19 mouse cellular contexts compared by ENCODE assay signal in the genomic region with DNA sequence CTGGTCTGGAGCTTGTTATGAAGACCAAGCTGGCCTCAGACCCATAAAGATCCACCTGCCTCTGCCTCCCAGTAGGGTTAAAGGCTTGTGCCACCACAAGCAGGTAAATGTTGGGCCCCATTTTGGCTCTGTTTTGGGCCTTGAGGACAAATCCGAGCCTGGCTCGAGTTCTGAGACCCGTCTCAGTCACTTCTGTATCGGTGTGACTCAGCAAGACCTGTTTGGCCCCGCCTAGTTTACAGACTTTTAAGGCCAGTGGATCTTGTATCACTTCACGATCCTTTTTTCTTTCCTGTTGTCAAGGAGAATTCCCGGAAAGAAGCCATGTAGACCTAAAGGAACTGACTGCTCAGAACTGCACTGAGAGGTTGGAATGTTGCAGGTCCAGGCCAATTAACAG. TPM values are rescaled to one million over a fixed set of nuclear protein-coding genes. Genes with fewer than 3 reads are reported as not detected.
DNase-seq lines count a peak whose midpoint lies in the region; ATAC-seq and TF ChIP-seq lines count a peak whose summit lies in the region.
"Had no signal": no experiment of that assay in that cellular context is flagged by ENCODE, and none has a peak within 500 bp of the region (broad histone marks: within the 10 kb centered on the region; RNA-seq: fewer than 3 reads in every experiment).

No protein-coding gene starts in this region.

- H3K4me3 ChIP-seq in midbrain, embryonic 10.5 days: 0 out of 2 replicates have a peak overlapping the region, but pooled peaks have one; percentile 14
- no peak overlapping the region for H3K4me3 ChIP-seq in midbrain, postnatal 0 days (ENCODE audit: low read depth, low read length)
- no peak overlapping the region for H3K4me3 ChIP-seq in forebrain, embryonic 13.5 days
- H3K4me3 ChIP-seq in midbrain, embryonic 11.5 days (ENCODE audit: low read depth, low read length): no peak overlapping the region
- no peak overlapping the region for H3K4me3 ChIP-seq in neural tube, embryonic 15.5 days (replicated peaks)
- H3K4me3 ChIP-seq in heart, adult 2 months: no peak overlapping the region
- H3K4me3 ChIP-seq: erythroblast, embryonic 14.5 days; heart, embryonic 15.5 days; kidney, embryonic 15.5 days; limb, embryonic 15.5 days had no signal

- H3K36me3 ChIP-seq in midbrain, embryonic 10.5 days: no peaks in the 10 kb centered on the region
- no peaks in the 10 kb centered on the region; the same call in 1 of the 2 replicates for H3K36me3 ChIP-seq in midbrain, postnatal 0 days (ENCODE audit: insufficient read depth, low read length)
- H3K36me3 ChIP-seq in forebrain, embryonic 13.5 days (ENCODE audit: poor library complexity, severe bottlenecking): no peaks in the 10 kb centered on the region
- no peaks in the 10 kb centered on the region for H3K36me3 ChIP-seq in midbrain, embryonic 11.5 days (ENCODE audit: control insufficient read depth, insufficient read depth, low read length)
- H3K36me3 ChIP-seq in neural tube, embryonic 15.5 days: no peaks in the 10 kb centered on the region
- H3K36me3 ChIP-seq in heart, adult 2 months (ENCODE audit: control insufficient read depth, insufficient read depth, low read length): no peaks in the 10 kb centered on the region
- H3K36me3 ChIP-seq: heart, embryonic 15.5 days; kidney, embryonic 15.5 days; limb, embryonic 15.5 days had no signal

- TF ChIP-seq POLR2A in heart, adult 2 months (IDR thresholded peaks at IDR 0.05; ENCODE audit: insufficient read depth, low read depth, low read length): no peak

- no peaks in the 10 kb centered on the region for H3K79me2 ChIP-seq in heart, adult 2 months (replicated peaks; ENCODE audit: control insufficient read depth, insufficient read depth, low read length)

- no peak overlapping the region for H3K4me2 ChIP-seq in midbrain, postnatal 0 days (ENCODE audit: low read depth, low read length, poor library complexity, severe bottlenecking)
- H3K4me2 ChIP-seq in forebrain, embryonic 13.5 days: no peak overlapping the region; the same call in 1 of the 2 replicates
- H3K4me2 ChIP-seq in midbrain, embryonic 11.5 days: no peak overlapping the region
- H3K4me2 ChIP-seq in neural tube, embryonic 15.5 days: no peak overlapping the region
- H3K4me2 ChIP-seq: heart, embryonic 15.5 days; limb, embryonic 15.5 days had no signal

- no peak for DNase-seq in midbrain, embryonic 10.5 days (ENCODE audit: low spot score)
- DNase-seq in midbrain, postnatal 0 days (ENCODE audit: low spot score): no peak
- DNase-seq in midbrain, embryonic 11.5 days (ENCODE audit: low spot score, missing footprints): peak; percentile 88
- no peak for DNase-seq in embryo, embryonic 10 days (ENCODE audit: low spot score)
- DNase-seq in heart, adult 2 months: no peak
- no peak for DNase-seq in spleen, postnatal 10 days (ENCODE audit: low spot score in 2 of 2)
- DNase-seq: adrenal gland, postnatal 36 days; cerebellum, adult 9-11 months; heart, adult 11 months; liver, postnatal 0 days; right cerebral cortex, adult 18-20 months; thymus, postnatal 36 days had no signal

- intact Hi-C loops in heart, adult 2 months (cut with DNase I): no loop called here

- no peaks in the 10 kb centered on the region for H3K9me3 ChIP-seq in midbrain, embryonic 10.5 days (replicated peaks)
- no peaks in the 10 kb centered on the region for H3K9me3 ChIP-seq in midbrain, postnatal 0 days (ENCODE audit: low read length)
- H3K9me3 ChIP-seq in forebrain, embryonic 13.5 days (replicated peaks): no peaks in the 10 kb centered on the region
- no peaks in the 10 kb centered on the region for H3K9me3 ChIP-seq in midbrain, embryonic 11.5 days (ENCODE audit: control insufficient read depth, low read length)
- H3K9me3 ChIP-seq in neural tube, embryonic 15.5 days (replicated peaks): no peaks in the 10 kb centered on the region
- H3K9me3 ChIP-seq: heart, embryonic 15.5 days; kidney, embryonic 15.5 days; limb, embryonic 15.5 days had no signal

- H3K9ac ChIP-seq in midbrain, postnatal 0 days (replicated peaks; ENCODE audit: low read length, poor library complexity, severe bottlenecking): no peak overlapping the region
- no peak overlapping the region for H3K9ac ChIP-seq in forebrain, embryonic 13.5 days
- no peak overlapping the region for H3K9ac ChIP-seq in midbrain, embryonic 11.5 days (ENCODE audit: low read length)
- H3K9ac ChIP-seq in neural tube, embryonic 15.5 days (replicated peaks): no peak overlapping the region
- no peak overlapping the region for H3K9ac ChIP-seq in heart, adult 2 months (ENCODE audit: low read depth, low read length)
- H3K9ac ChIP-seq: heart, embryonic 15.5 days; kidney, embryonic 15.5 days; limb, embryonic 15.5 days; liver, postnatal 0 days had no signal

- H3K4me1 ChIP-seq in midbrain, embryonic 10.5 days: peaks cover 25% of the 10 kb centered on the region
- H3K4me1 ChIP-seq in midbrain, postnatal 0 days (ENCODE audit: insufficient read depth, low read length): no peaks in the 10 kb centered on the region
- peaks cover 16% of the 10 kb centered on the region for H3K4me1 ChIP-seq in forebrain, embryonic 13.5 days
- peaks cover 12% of the 10 kb centered on the region for H3K4me1 ChIP-seq in midbrain, embryonic 11.5 days (ENCODE audit: control insufficient read depth, insufficient read depth, low read length)
- peaks cover 8% of the 10 kb centered on the region for H3K4me1 ChIP-seq in neural tube, embryonic 15.5 days
- H3K4me1 ChIP-seq in heart, adult 2 months (ENCODE audit: control insufficient read depth, insufficient read depth, low read length): no peaks in the 10 kb centered on the region
- H3K4me1 ChIP-seq: heart, embryonic 15.5 days; kidney, embryonic 15.5 days; limb, embryonic 15.5 days had no signal

- TF ChIP-seq EP300 in heart, adult 2 months (IDR thresholded peaks at IDR 0.05; ENCODE audit: insufficient read depth, low read depth, low read length): no peak

- ATAC-seq in midbrain, postnatal 0 days (ENCODE audit: low FRiP score): no peak
- 0 out of 2 replicates have a peak, but pooled peaks have one; percentile 6 for ATAC-seq in forebrain, embryonic 13.5 days
- ATAC-seq in midbrain, embryonic 11.5 days (ENCODE audit: low FRiP score): peak; percentile 43; the same call in 1 of the 2 replicates
- peak; percentile 35; the same call in 1 of the 2 replicates for ATAC-seq in neural tube, embryonic 15.5 days (ENCODE audit: low FRiP score)
- ATAC-seq: activated CD4-positive, CD25-positive, alpha-beta regulatory T cell, adult 4 months; liver, postnatal 0 days had no signal

- H3K27me3 ChIP-seq in midbrain, embryonic 10.5 days (ENCODE audit: low read depth, poor library complexity, severe bottlenecking): no peaks in the 10 kb centered on the region
- no peaks in the 10 kb centered on the region for H3K27me3 ChIP-seq in midbrain, postnatal 0 days (ENCODE audit: insufficient read depth, low read length)
- H3K27me3 ChIP-seq in forebrain, embryonic 13.5 days: no peaks in the 10 kb centered on the region
- H3K27me3 ChIP-seq in midbrain, embryonic 11.5 days (ENCODE audit: control insufficient read depth, insufficient read depth, low read length): no peaks in the 10 kb centered on the region
- H3K27me3 ChIP-seq in neural tube, embryonic 15.5 days (replicated peaks): no peaks in the 10 kb centered on the region
- H3K27me3 ChIP-seq in heart, adult 2 months (ENCODE audit: control insufficient read depth, insufficient read depth, low read length): no peaks in the 10 kb centered on the region
- H3K27me3 ChIP-seq: heart, embryonic 15.5 days; kidney, embryonic 15.5 days; limb, embryonic 15.5 days had no signal

- TF ChIP-seq CTCF in midbrain, postnatal 0 days (IDR thresholded peaks at IDR 0.05): no peak
- no peak for TF ChIP-seq CTCF in heart, adult 2 months (IDR thresholded peaks at IDR 0.05)

- peak overlapping the region; percentile 88 for H3K27ac ChIP-seq in midbrain, embryonic 10.5 days (replicated peaks)
- no peak overlapping the region for H3K27ac ChIP-seq in midbrain, postnatal 0 days (ENCODE audit: low read depth, low read length)
- peak overlapping the region; percentile 63 for H3K27ac ChIP-seq in forebrain, embryonic 13.5 days
- H3K27ac ChIP-seq in midbrain, embryonic 11.5 days (ENCODE audit: low read depth, low read length): peak overlapping the region; percentile 68
- no peak overlapping the region for H3K27ac ChIP-seq in neural tube, embryonic 15.5 days (replicated peaks)
- H3K27ac ChIP-seq in heart, adult 2 months: no peak overlapping the region
- H3K27ac ChIP-seq: heart, embryonic 15.5 days; kidney, embryonic 15.5 days; limb, embryonic 15.5 days had no signal

- WGBS in midbrain, embryonic 10.5 days: 70% methylated on average over 7 of the region's 7 CpGs
- WGBS in midbrain, postnatal 0 days: 57% methylated on average over 7 of the region's 7 CpGs
- 59% methylated on average over 7 of the region's 7 CpGs for WGBS in forebrain, embryonic 13.5 days
- 62% methylated on average over 7 of the region's 7 CpGs for WGBS in midbrain, embryonic 11.5 days
- WGBS in neural tube, embryonic 15.5 days: 88% methylated on average over 7 of the region's 7 CpGs
- WGBS in heart, adult 2 months: 71% methylated on average over 7 of the region's 7 CpGs

RNA-seq across cellular contexts. Expression of a gene that starts 44.4 kb away (rescaled TPM):
- polyA plus RNA-seq in midbrain, embryonic 10.5 days (2016; fragmentation: Nextera tagmentation; extraction: Ambion mirVana): 2.6 and 7.6 TPM in 2 replicates
- total RNA-seq in midbrain, postnatal 0 days (2014; rRNA removed): 19.7 and 21.9 TPM in 2 replicates
- 16.3 and 17.5 TPM in 2 replicates for polyA plus RNA-seq in midbrain, postnatal 0 days (2015; fragmentation: Nextera tagmentation; extraction: Ambion mirVana)
- polyA plus RNA-seq in forebrain, embryonic 13.5 days (2015; fragmentation: Nextera tagmentation; extraction: Ambion mirVana): 10.9 and 15.6 TPM in 2 replicates
- 4.7 and 4.8 TPM in 2 replicates for polyA plus RNA-seq in midbrain, embryonic 11.5 days (2014; fragmentation: Nextera tagmentation; extraction: Ambion mirVana)
- 10.4 and 11.0 TPM in 2 replicates for polyA plus RNA-seq in neural tube, embryonic 15.5 days (2015; fragmentation: Nextera tagmentation; extraction: Ambion mirVana)
- under 1 TPM; 0.23 to 0.48 TPM for total RNA-seq in heart, adult 2 months (2021)
- 0.10 and 0.15 TPM in 2 replicates for polyA plus RNA-seq in heart, adult 2 months (2012; rRNA removed)
- polyA plus RNA-seq: activated CD4-positive, CD25-positive, alpha-beta regulatory T cell, adult 4 months; erythroblast, embryonic 14.5 days had no signal

RNA-seq across cellular contexts. Expression of a gene that starts 50.2 kb away (rescaled TPM):
- 70.3 and 86.5 TPM in 2 replicates for polyA plus RNA-seq in midbrain, embryonic 10.5 days (2016; fragmentation: Nextera tagmentation; extraction: Ambion mirVana)
- total RNA-seq in midbrain, postnatal 0 days (2014; rRNA removed): 120 and 154 TPM in 2 replicates
- polyA plus RNA-seq in midbrain, postnatal 0 days (2015; fragmentation: Nextera tagmentation; extraction: Ambion mirVana): 23.8 and 37.1 TPM in 2 replicates
- polyA plus RNA-seq in forebrain, embryonic 13.5 days (2015; fragmentation: Nextera tagmentation; extraction: Ambion mirVana): 66.3 and 74.0 TPM in 2 replicates
- 99.4 and 107 TPM in 2 replicates for polyA plus RNA-seq in midbrain, embryonic 11.5 days (2014; fragmentation: Nextera tagmentation; extraction: Ambion mirVana)
- polyA plus RNA-seq in neural tube, embryonic 15.5 days (2015; fragmentation: Nextera tagmentation; extraction: Ambion mirVana): 37.3 and 42.0 TPM in 2 replicates
- total RNA-seq in heart, adult 2 months (2021): 100 to 1,000 TPM; 177 to 205 TPM
- 26.9 and 59.0 TPM in 2 replicates for polyA plus RNA-seq in heart, adult 2 months (2012; rRNA removed)

RNA-seq across cellular contexts. Expression of a gene that starts 50.9 kb away (rescaled TPM):
- 9.8 and 10.9 TPM in 2 replicates for polyA plus RNA-seq in midbrain, embryonic 10.5 days (2016; fragmentation: Nextera tagmentation; extraction: Ambion mirVana)
- 1.3 and 2.6 TPM in 2 replicates for total RNA-seq in midbrain, postnatal 0 days (2014; rRNA removed)
- polyA plus RNA-seq in midbrain, postnatal 0 days (2015; fragmentation: Nextera tagmentation; extraction: Ambion mirVana): 6.7 and 7.4 TPM in 2 replicates
- 9.4 and 9.7 TPM in 2 replicates for polyA plus RNA-seq in forebrain, embryonic 13.5 days (2015; fragmentation: Nextera tagmentation; extraction: Ambion mirVana)
- polyA plus RNA-seq in midbrain, embryonic 11.5 days (2014; fragmentation: Nextera tagmentation; extraction: Ambion mirVana): 10.7 and 12.3 TPM in 2 replicates
- polyA plus RNA-seq in neural tube, embryonic 15.5 days (2015; fragmentation: Nextera tagmentation; extraction: Ambion mirVana): 4.5 and 5.4 TPM in 2 replicates
- total RNA-seq in heart, adult 2 months (2021): 1 to 10 TPM; 1.5 to 2.7 TPM
- polyA plus RNA-seq in heart, adult 2 months (2012; rRNA removed): 2.5 and 2.9 TPM in 2 replicates

Comparison
In these comparisons a context has a peak if more than half of its experiments do, and no peak if none do; other contexts are left out.
1. H3K27ac ChIP-seq: peak in midbrain, embryonic 10.5 days (single experiment), forebrain, embryonic 13.5 days (single experiment) and midbrain, embryonic 11.5 days (single experiment); none in midbrain, postnatal 0 days (single experiment), neural tube, embryonic 15.5 days (single experiment) and heart, adult 2 months (single experiment).